Mouse (Mus musculus) mouse trophoblast stem cell (cell line): Measurements from ENCODE around the gene Rasa2.

Experiments used
- in situ Hi-C, 2 experiments: fragments of 300-500 bp; cut with MseI, MboI; formaldehyde crosslinking; loops; 2 replicates in 1 of 2; 3 replicates in 1 of 2; pipeline ENCODE4 v1.15.1; 2025

Rasa2 gene

GRCm38 (mm10) chr9:96631389-96632072, at the start of gene Rasa2:
Rasa2 (minus strand) TSS chr9:96631617.
- in situ Hi-C loops = no loop called here

DNA sequence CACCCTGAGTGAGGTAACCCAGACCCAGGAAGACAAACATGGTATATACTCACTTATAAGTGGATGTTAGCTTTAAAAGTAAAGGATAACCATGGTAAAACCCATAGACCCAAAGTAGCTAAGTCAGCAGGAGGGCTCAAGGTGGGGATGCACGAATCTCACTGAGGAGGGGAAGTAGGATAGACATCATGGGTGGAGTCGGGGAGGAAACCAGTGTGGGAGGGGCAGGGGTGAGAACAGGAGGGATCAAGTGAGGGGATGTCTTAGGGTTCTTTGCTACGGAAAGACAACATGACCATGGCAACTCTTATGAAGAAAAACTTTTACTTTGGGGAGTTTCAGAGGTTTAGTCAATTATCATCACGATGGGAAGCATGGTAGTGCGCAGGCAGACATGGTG, 47.2 kb upstream of the Rasa2 start:
- in situ Hi-C loops = loop anchor here in 1 of 2 experiments (10.0 kb wide), 1 partner anchor 146 kb away; no protein-coding TSS in a partner anchor

GRCm38 (mm10) chr9:96677711-96678110, 46.3 kb upstream of the Rasa2 start:
- in situ Hi-C loops = loop anchor here in 1 of 2 experiments (10.0 kb wide), 1 partner anchor 147 kb away; no protein-coding TSS in a partner anchor

GRCm38 (mm10) chr9:96676671-96677070, 45.3 kb upstream of the Rasa2 start:
- in situ Hi-C loops = loop anchor here in 1 of 2 experiments (10.0 kb wide), 1 partner anchor 148 kb away; no protein-coding TSS in a partner anchor

GRCm38 (mm10) chr9:96675763-96676640, 44.6 kb upstream of the Rasa2 start:
- in situ Hi-C loops = loop anchor here in 1 of 2 experiments (10.0 kb wide), 1 partner anchor 149 kb away; no protein-coding TSS in a partner anchor

- in situ Hi-C loops = loop anchor here in 1 of 2 experiments (10.0 kb wide), 1 partner anchor 150 kb away; no protein-coding TSS in a partner anchor
Observed at GRCm38 (mm10) chr9:96675071-96675762, 43.8 kb upstream of the Rasa2 start.

DNA sequence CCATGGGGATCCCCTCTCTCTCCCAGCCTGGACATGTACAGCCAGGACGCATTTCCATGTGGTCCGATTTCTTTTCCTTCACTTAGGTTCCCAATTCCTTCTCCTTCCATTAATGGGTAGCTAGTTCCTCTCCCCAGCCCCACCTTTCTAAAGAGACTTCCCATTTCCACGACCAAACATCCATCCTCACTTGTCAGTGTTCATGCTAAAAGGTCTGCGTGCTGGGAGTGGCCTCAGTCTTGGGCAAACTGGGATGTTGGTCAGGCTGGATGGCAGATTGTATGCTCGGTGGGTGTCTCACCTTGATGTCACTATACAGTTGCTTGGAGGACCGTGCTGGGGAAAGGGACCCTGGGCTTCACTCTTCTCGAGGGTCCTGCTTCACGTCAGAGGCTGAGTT, 42.9 kb upstream of the Rasa2 start:
- in situ Hi-C loops = loop anchor here in 1 of 2 experiments (10.0 kb wide), 1 partner anchor 150 kb away; no protein-coding TSS in a partner anchor

- in situ Hi-C loops = loop anchor here in 1 of 2 experiments (10.0 kb wide), 1 partner anchor 152 kb away; no protein-coding TSS in a partner anchor
Observed at GRCm38 (mm10) chr9:96672466-96672865, 41.0 kb upstream of the Rasa2 start.

DNA sequence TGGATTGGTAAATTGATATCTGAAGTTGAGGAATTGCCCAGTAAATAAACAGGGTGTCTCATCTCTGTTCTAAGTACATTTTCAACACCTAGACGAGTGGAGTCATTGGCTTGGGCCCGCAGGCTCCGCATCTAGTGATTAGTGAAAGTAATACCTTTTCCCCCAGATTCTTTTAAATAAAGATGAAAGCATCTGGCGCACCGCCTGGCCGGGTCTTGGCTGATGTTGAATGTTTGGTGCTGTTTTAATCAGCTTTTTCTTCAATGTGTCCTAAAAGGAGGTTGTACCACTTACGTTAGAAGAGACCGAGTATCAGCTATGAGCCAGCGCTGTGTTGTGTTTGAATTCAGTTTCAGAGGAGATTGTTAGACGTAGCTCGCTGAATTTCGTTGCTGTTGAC, 39.8 kb upstream of the Rasa2 start:
- in situ Hi-C loops = loop anchor here in 1 of 2 experiments (10.0 kb wide), 1 partner anchor 154 kb away; no protein-coding TSS in a partner anchor

- in situ Hi-C loops = loop anchor here in 1 of 2 experiments (10.0 kb wide), 2 partner anchors 105 to 155 kb away; no protein-coding TSS in a partner anchor
Observed at GRCm38 (mm10) chr9:96669877-96670276, 38.5 kb upstream of the Rasa2 start.

- in situ Hi-C loops = loop anchor here in 1 of 2 experiments (10.0 kb wide), 1 partner anchor 104 kb away; no protein-coding TSS in a partner anchor
Observed at GRCm38 (mm10) chr9:96668628-96669027, 37.2 kb upstream of the Rasa2 start.

DNA sequence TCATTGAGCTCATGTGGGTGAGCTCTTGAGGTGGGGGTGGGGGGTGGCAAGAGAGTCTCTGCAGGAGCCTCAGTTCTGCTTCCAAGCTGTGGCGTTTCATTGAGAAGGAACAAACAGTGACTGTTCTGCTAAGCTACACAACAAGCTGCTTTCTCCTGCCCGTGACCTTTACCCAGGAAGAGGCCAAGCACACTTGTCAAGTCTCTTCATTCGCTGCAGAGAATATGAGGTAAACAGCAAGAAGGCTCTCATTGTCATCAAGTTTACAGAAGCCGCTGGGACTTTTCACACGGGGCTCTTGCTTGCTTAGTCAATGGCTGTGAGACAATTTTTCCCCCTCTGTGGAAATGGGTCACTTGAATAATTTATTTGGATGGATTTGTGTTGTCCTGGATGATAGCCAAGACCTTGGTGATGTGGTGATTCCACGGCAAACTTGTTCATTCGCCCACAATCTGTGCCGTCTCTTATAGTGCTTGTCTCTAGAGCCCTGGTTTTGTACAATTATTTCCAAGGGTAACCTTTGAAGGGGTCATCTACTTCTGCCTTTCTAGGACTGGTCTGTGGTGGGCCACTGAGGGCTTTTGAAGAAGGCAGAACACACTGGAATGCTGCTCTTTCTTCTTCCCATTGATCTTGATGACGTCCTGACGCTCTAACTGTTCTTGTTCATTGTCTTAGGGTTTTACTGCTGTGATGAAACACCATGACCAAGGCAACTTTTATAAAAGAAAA, 29.3 kb upstream of the Rasa2 start:
- in situ Hi-C loops = loop anchor here in 1 of 2 experiments (10.0 kb wide), 1 partner anchor 96 kb away; no protein-coding TSS in a partner anchor

GRCm38 (mm10) chr9:96659801-96660200, 28.4 kb upstream of the Rasa2 start:
- in situ Hi-C loops = loop anchor here in 1 of 2 experiments (10.0 kb wide), 1 partner anchor 95 kb away; no protein-coding TSS in a partner anchor

DNA sequence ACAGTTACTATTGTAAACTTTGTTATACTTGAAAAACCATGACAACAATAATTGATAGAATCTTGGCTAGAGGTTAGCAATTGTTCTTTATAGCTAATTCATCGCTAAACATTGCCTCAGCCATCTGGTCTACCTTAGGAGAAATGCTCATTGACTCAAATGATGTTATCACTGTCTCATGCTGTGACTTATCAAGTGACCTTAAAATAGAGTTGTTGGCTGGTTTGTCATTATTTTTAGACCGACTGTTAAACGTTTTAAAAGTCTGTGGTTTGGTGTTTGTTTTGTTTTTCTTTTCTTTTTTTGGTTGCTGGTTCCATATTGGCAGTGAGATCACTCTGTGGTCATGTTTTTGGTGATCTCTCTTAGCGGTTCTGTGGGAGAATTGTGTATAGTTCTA, 22.1 kb upstream of the Rasa2 start:
- in situ Hi-C loops = no loop called here

- in situ Hi-C loops = no loop called here
Observed at GRCm38 (mm10) chr9:96652763-96653162, 21.3 kb upstream of the Rasa2 start.

DNA sequence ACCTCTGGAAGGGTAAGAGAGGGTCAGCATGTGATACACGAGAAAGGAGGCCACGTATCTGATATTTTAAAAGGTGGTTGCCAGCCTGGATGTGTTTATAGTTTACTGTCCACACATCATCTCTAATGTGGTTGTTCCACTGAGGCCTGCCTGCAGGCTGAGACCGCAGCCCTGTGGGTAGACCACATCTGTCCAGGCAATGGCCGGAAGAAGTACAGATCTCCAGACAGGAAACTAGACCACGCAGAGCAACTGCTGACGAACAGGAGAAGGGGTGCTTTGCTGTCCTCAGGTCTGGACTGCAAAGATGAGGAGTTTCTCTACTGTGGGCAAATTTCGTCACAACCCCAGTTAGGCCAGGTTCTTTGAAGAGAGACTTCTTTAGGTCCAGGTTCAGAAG, 19.4 kb upstream of the Rasa2 start:
- in situ Hi-C loops = no loop called here

- in situ Hi-C loops = no loop called here
Observed at GRCm38 (mm10) chr9:96649924-96650323, 18.5 kb upstream of the Rasa2 start.

GRCm38 (mm10) chr9:96649362-96649761, 17.9 kb upstream of the Rasa2 start:
- in situ Hi-C loops = no loop called here

GRCm38 (mm10) chr9:96646668-96647295, 15.4 kb upstream of the Rasa2 start:
- in situ Hi-C loops = no loop called here

- in situ Hi-C loops = no loop called here
Observed at GRCm38 (mm10) chr9:96644840-96645239, 13.4 kb upstream of the Rasa2 start.
